Mouse (Mus musculus) B cell, adult 2 months (primary cell): ENCODE measurements at regions not wholly inside any gene's neighbourhood (a gene's known extent, or its start where the extent isn't known, plus 50 kb on each side); places are given as distances from the start of the nearest gene placed in this dataset.
"Not testable (repeated sequence)": the region's sequence is repeated elsewhere in the genome, so short reads cannot be mapped to it uniquely, and the experiment has no call there.

ENCODE experiments used
- DNase-seq, 2 experiments: peaks; one replicate each; pipeline ENCODE4 v3.0.0; 2022

- no peak for DNase-seq
Measured at GRCm38 (mm10) chr9:97297538-97297937, 72.2 kb downstream of the Trim42 start.

- no peak for DNase-seq
Measured at GRCm38 (mm10) chr9:97295770-97296169, 74.0 kb downstream of the Trim42 start.

- no peak for DNase-seq
Measured at GRCm38 (mm10) chr9:97291870-97292269, 77.9 kb downstream of the Trim42 start.

- no peak for DNase-seq
Measured at GRCm38 (mm10) chr9:97284282-97284802, 85.4 kb downstream of the Trim42 start.

- no peak for DNase-seq
Measured at GRCm38 (mm10) chr9:97282090-97282489, 87.7 kb downstream of the Trim42 start.

- DNase-seq, result not testable (repeated sequence)
Measured at GRCm38 (mm10) chr9:97275449-97275848, 94.3 kb downstream of the Trim42 start.

- no peak for DNase-seq
Measured at GRCm38 (mm10) chr9:97273891-97274290, 95.9 kb downstream of the Trim42 start.

- no peak for DNase-seq
Measured at GRCm38 (mm10) chr9:97272061-97272460, 97.7 kb downstream of the Trim42 start.

GRCm38 (mm10) chr9:97247621-97248020 lies 122.1 kb downstream of the Trim42 start:
- DNase-seq, result no peak

GRCm38 (mm10) chr9:97226074-97226473 lies 115.1 kb upstream of the Slc25a36 start:
- DNase-seq, result no peak

GRCm38 (mm10) chr9:97224549-97224948 lies 113.6 kb upstream of the Slc25a36 start:
- DNase-seq, result no peak

GRCm38 (mm10) chr9:97214806-97215205 lies 103.8 kb upstream of the Slc25a36 start:
- no peak for DNase-seq

GRCm38 (mm10) chr9:97190321-97190860 lies 79.4 kb upstream of the Slc25a36 start:
- DNase-seq, result no peak

- no peak for DNase-seq
Measured at GRCm38 (mm10) chr9:97189646-97190045, 78.7 kb upstream of the Slc25a36 start.

GRCm38 (mm10) chr9:97188616-97189330 lies 77.8 kb upstream of the Slc25a36 start:
- DNase-seq, result no peak

- no peak for DNase-seq
Measured at GRCm38 (mm10) chr9:97173230-97173951, 62.4 kb upstream of the Slc25a36 start.

- DNase-seq, result peak; percentile 53 to 57
Measured at GRCm38 (mm10) chr9:97172075-97172474, 61.1 kb upstream of the Slc25a36 start.

GRCm38 (mm10) chr9:97171484-97171883 lies 60.5 kb upstream of the Slc25a36 start:
- no peak for DNase-seq

GRCm38 (mm10) chr9:97170836-97171235 lies 59.9 kb upstream of the Slc25a36 start:
- no peak for DNase-seq

GRCm38 (mm10) chr9:97162465-97162864 lies 51.5 kb upstream of the Slc25a36 start:
- peak in 1 of 2 experiments; percentile 3 for DNase-seq
